Mouse (Mus musculus) limb, embryonic 13.5 days (tissue): Measurements from ENCODE around the gene Ryr2. TPM values are rescaled to one million over a fixed set of nuclear protein-coding genes. Genes with fewer than 3 reads are reported as not detected.

Experiments
- ATAC-seq: fragments of 200-750 bp; cut with Nextera tagmentation; 2 replicates; pipeline ENCODE4 v1.8.0; 2017; ENCODE audit warnings: low read depth, moderate number of reproducible peaks, moderate TSS enrichment; ENCODE audit not compliant: low FRiP score
- H3K27ac ChIP-seq: fragments of 300-500 bp; sonication (generic); 2 replicates; pipeline ENCODE4 v1.5.1; 2015; ENCODE audit warnings: inconsistent platforms, mild to moderate bottlenecking, moderate library complexity
- H3K27me3 ChIP-seq: fragments of 300-500 bp; sonication (generic); 2 replicates; pipeline ENCODE4 v1.6.1; 2015; ENCODE audit warnings: mild to moderate bottlenecking, inconsistent platforms
- H3K36me3 ChIP-seq: fragments of 300-500 bp; sonication (generic); 2 replicates; pipeline ENCODE4 v1.6.1; 2015; ENCODE audit warnings: inconsistent platforms, mild to moderate bottlenecking, moderate library complexity
- H3K4me1 ChIP-seq: fragments of 300-500 bp; sonication (generic); 2 replicates; pipeline ENCODE4 v1.6.1; 2015; ENCODE audit warnings: inconsistent platforms
- H3K4me2 ChIP-seq: fragments of 300-500 bp; sonication (generic); replicated peaks from 2 replicates; pipeline ENCODE4 v1.6.1; 2015; ENCODE audit warnings: inconsistent platforms, mild to moderate bottlenecking, moderate library complexity
- H3K4me3 ChIP-seq: fragments of 300-500 bp; sonication (generic); 2 replicates; pipeline ENCODE4 v1.5.1; 2015; ENCODE audit warnings: moderate library complexity, mild to moderate bottlenecking, inconsistent platforms
- H3K9ac ChIP-seq: fragments of 300-500 bp; sonication (generic); 2 replicates; pipeline ENCODE4 v1.6.1; 2015; ENCODE audit warnings: mild to moderate bottlenecking, inconsistent platforms
- H3K9me3 ChIP-seq: fragments of 300-500 bp; sonication (generic); 2 replicates; pipeline ENCODE4 v1.6.1; 2016; ENCODE audit warnings: inconsistent platforms
- WGBS: fragments of 180-500 bp; shearing (Covaris S2); methylation state at CpG from one replicate; pipeline ENCODE4 v1.1.7; 2015; 5-methylcytosine and 5-hydroxymethylcytosine counted together
- polyA plus RNA-seq: library from polyadenylated mRNA; unstranded; fragments of >200 nt; fragmentation: Nextera tagmentation; extraction: Ambion mirVana; gene quantifications from 2 replicates; pipeline ENCODE4 v1.2.1, GENCODE M21; 2015

Gene Ryr2
- polyA plus RNA-seq, 1 experiment from 2014 or later = 0.46 TPM

GRCm38 (mm10) chr13:12053910-12054309 lies 52.8 kb downstream of the Ryr2 start:
- Histone ChIP-seq H3K4me1 (no peaks in the 10 kb centered on the region), H3K4me2 (no peak overlapping the region), H3K27me3 (no peaks in the 10 kb centered on the region), H3K4me3 (no peak overlapping the region), H3K9me3 (no peaks in the 10 kb centered on the region), H3K36me3 (no peaks in the 10 kb centered on the region), H3K9ac (no peak overlapping the region), H3K27ac (no peak overlapping the region)
- no peak for ATAC-seq
- WGBS = 97% methylated on average over 3 of the region's 3 CpGs

- Histone ChIP-seq H3K9me3 (no peaks in the 10 kb centered on the region), H3K27me3 (no peaks in the 10 kb centered on the region), H3K36me3 (no peaks in the 10 kb centered on the region), H3K9ac (no peak overlapping the region), H3K4me3 (no peak overlapping the region), H3K27ac (no peak overlapping the region), H3K4me2 (no peak overlapping the region), H3K4me1 (no peaks in the 10 kb centered on the region)
- ATAC-seq = no peak
- WGBS = 80% methylated on average over 1 of the region's 1 CpGs
Observed at GRCm38 (mm10) chr13:12050809-12051208, 55.9 kb downstream of the Ryr2 start.

GRCm38 (mm10) chr13:12047059-12047458 lies 59.7 kb downstream of the Ryr2 start:
- no peak overlapping the region for H3K4me3 ChIP-seq
- H3K9ac ChIP-seq = no peak overlapping the region
- H3K4me2 ChIP-seq = no peak overlapping the region
- no peaks in the 10 kb centered on the region for H3K36me3 ChIP-seq
- H3K27ac ChIP-seq = no peak overlapping the region
- WGBS = 82% methylated on average over 4 of the region's 4 CpGs
- H3K4me1 ChIP-seq = no peaks in the 10 kb centered on the region
- no peak for ATAC-seq
- H3K27me3 ChIP-seq = no peaks in the 10 kb centered on the region
- no peaks in the 10 kb centered on the region for H3K9me3 ChIP-seq

- H3K36me3 ChIP-seq = no peaks in the 10 kb centered on the region
- 69% methylated on average over 2 of the region's 2 CpGs for WGBS
- ATAC-seq = no peak
Observed at GRCm38 (mm10) chr13:12044751-12045150, 62.0 kb downstream of the Ryr2 start.

GRCm38 (mm10) chr13:12042891-12043491 lies 63.8 kb downstream of the Ryr2 start:
- no peaks in the 10 kb centered on the region for H3K36me3 ChIP-seq
- H3K27me3 ChIP-seq = no peaks in the 10 kb centered on the region
- no peak overlapping the region for H3K4me3 ChIP-seq
- WGBS = 57% methylated on average over 8 of the region's 8 CpGs
- no peak overlapping the region for H3K9ac ChIP-seq
- no peaks in the 10 kb centered on the region for H3K9me3 ChIP-seq
- no peaks in the 10 kb centered on the region for H3K4me1 ChIP-seq
- H3K27ac ChIP-seq = no peak overlapping the region
- no peak overlapping the region for H3K4me2 ChIP-seq
- ATAC-seq = no peak

More at GRCm38 (mm10) chr13:12044751-12045150, 62.0 kb downstream of the Ryr2 start:
- H3K27me3 ChIP-seq = no peaks in the 10 kb centered on the region
- no peak overlapping the region for H3K27ac ChIP-seq
- no peak overlapping the region for H3K4me2 ChIP-seq
- no peak overlapping the region for H3K4me3 ChIP-seq
- no peaks in the 10 kb centered on the region for H3K4me1 ChIP-seq
- no peaks in the 10 kb centered on the region for H3K9me3 ChIP-seq
- H3K9ac ChIP-seq = no peak overlapping the region

- ATAC-seq = no peak
- H3K4me1 ChIP-seq = no peaks in the 10 kb centered on the region
- no peak overlapping the region for H3K4me2 ChIP-seq
- no peak overlapping the region for H3K9ac ChIP-seq
- H3K9me3 ChIP-seq = no peaks in the 10 kb centered on the region
- 84% methylated on average over 3 of the region's 3 CpGs for WGBS
- no peaks in the 10 kb centered on the region for H3K27me3 ChIP-seq
- no peaks in the 10 kb centered on the region for H3K36me3 ChIP-seq
- no peak overlapping the region for H3K27ac ChIP-seq
- H3K4me3 ChIP-seq = no peak overlapping the region
Observed at GRCm38 (mm10) chr13:12039967-12040366, 66.8 kb downstream of the Ryr2 start.

- H3K36me3 ChIP-seq = no peaks in the 10 kb centered on the region
- no peak for ATAC-seq
- no peak overlapping the region for H3K4me2 ChIP-seq
- H3K27ac ChIP-seq = no peak overlapping the region
- no peak overlapping the region for H3K4me3 ChIP-seq
- H3K4me1 ChIP-seq = no peaks in the 10 kb centered on the region
- H3K27me3 ChIP-seq = no peaks in the 10 kb centered on the region
- H3K9ac ChIP-seq = no peak overlapping the region
- 86% methylated on average over 4 of the region's 4 CpGs for WGBS
- no peaks in the 10 kb centered on the region for H3K9me3 ChIP-seq
Observed at GRCm38 (mm10) chr13:12038676-12039075, 68.1 kb downstream of the Ryr2 start.

- H3K27me3 ChIP-seq = no peaks in the 10 kb centered on the region
- H3K36me3 ChIP-seq = no peaks in the 10 kb centered on the region
- no peak overlapping the region for H3K27ac ChIP-seq
- WGBS = 67% methylated on average over 4 of the region's 4 CpGs
- H3K4me1 ChIP-seq = no peaks in the 10 kb centered on the region
- no peak overlapping the region for H3K4me3 ChIP-seq
- no peaks in the 10 kb centered on the region for H3K9me3 ChIP-seq
- no peak for ATAC-seq
- H3K4me2 ChIP-seq = no peak overlapping the region
- H3K9ac ChIP-seq = no peak overlapping the region
Observed at GRCm38 (mm10) chr13:12037241-12037640, 69.5 kb downstream of the Ryr2 start.

GRCm38 (mm10) chr13:12036834-12037233 lies 69.9 kb downstream of the Ryr2 start:
- Histone ChIP-seq H3K4me1 (no peaks in the 10 kb centered on the region), H3K27ac (no peak overlapping the region), H3K36me3 (no peaks in the 10 kb centered on the region), H3K27me3 (no peaks in the 10 kb centered on the region), H3K4me2 (no peak overlapping the region), H3K4me3 (no peak overlapping the region), H3K9ac (no peak overlapping the region), H3K9me3 (no peaks in the 10 kb centered on the region)
- ATAC-seq = no peak
- WGBS = 45% methylated on average over 4 of the region's 4 CpGs

GRCm38 (mm10) chr13:12033914-12034313 lies 72.8 kb downstream of the Ryr2 start:
- Histone ChIP-seq H3K9ac (no peak overlapping the region), H3K9me3 (no peaks in the 10 kb centered on the region), H3K27me3 (no peaks in the 10 kb centered on the region), H3K4me2 (no peak overlapping the region), H3K36me3 (no peaks in the 10 kb centered on the region), H3K4me3 (no peak overlapping the region), H3K4me1 (no peaks in the 10 kb centered on the region), H3K27ac (no peak overlapping the region)
- no peak for ATAC-seq
- WGBS = 69% methylated on average over 6 of the region's 6 CpGs

- Histone ChIP-seq H3K4me2 (no peak overlapping the region), H3K9me3 (no peaks in the 10 kb centered on the region), H3K4me3 (no peak overlapping the region), H3K4me1 (no peaks in the 10 kb centered on the region), H3K27me3 (no peaks in the 10 kb centered on the region), H3K9ac (no peak overlapping the region), H3K27ac (no peak overlapping the region), H3K36me3 (no peaks in the 10 kb centered on the region)
- 84% methylated on average over 5 of the region's 5 CpGs for WGBS
- no peak for ATAC-seq
Observed at GRCm38 (mm10) chr13:12033272-12033671, 73.5 kb downstream of the Ryr2 start.

GRCm38 (mm10) chr13:12029841-12030240 lies 76.9 kb downstream of the Ryr2 start:
- ATAC-seq = no peak
- no peaks in the 10 kb centered on the region for H3K27me3 ChIP-seq
- no peak overlapping the region for H3K27ac ChIP-seq
- 90% methylated on average over 7 of the region's 7 CpGs for WGBS
- H3K36me3 ChIP-seq = no peaks in the 10 kb centered on the region
- H3K9me3 ChIP-seq = no peaks in the 10 kb centered on the region
- H3K4me3 ChIP-seq = no peak overlapping the region
- H3K4me2 ChIP-seq = no peak overlapping the region
- no peak overlapping the region for H3K9ac ChIP-seq
- no peaks in the 10 kb centered on the region for H3K4me1 ChIP-seq

GRCm38 (mm10) chr13:12029326-12029725 lies 77.4 kb downstream of the Ryr2 start:
- H3K36me3 ChIP-seq = no peaks in the 10 kb centered on the region
- H3K27ac ChIP-seq = no peak overlapping the region
- no peak overlapping the region for H3K4me3 ChIP-seq
- WGBS = 86% methylated on average over 4 of the region's 4 CpGs
- no peaks in the 10 kb centered on the region for H3K27me3 ChIP-seq
- no peak for ATAC-seq
- no peaks in the 10 kb centered on the region for H3K4me1 ChIP-seq
- no peak overlapping the region for H3K4me2 ChIP-seq
- H3K9ac ChIP-seq = no peak overlapping the region
- no peaks in the 10 kb centered on the region for H3K9me3 ChIP-seq
